Mouse (Mus musculus) heart, adult 2 months (tissue): ENCODE data around the gene Scamp4.

ENCODE experiments used
- CTCF ChIP-seq: fragments of 200-600 bp; IDR thresholded peaks from 2 replicates; pipeline ENCODE4 v1.8.1; 2022; ENCODE audit warnings: antibody characterized with exemption, mild to moderate bottlenecking, moderate library complexity
- POLR2A ChIP-seq: fragments of 200-500 bp; IDR thresholded peaks from 2 replicates; pipeline ENCODE4 v1.6.1; 2011; ENCODE audit warnings: mild to moderate bottlenecking, low read depth, low read length, control low read depth; ENCODE audit not compliant: insufficient read depth

GRCm38 (mm10) chr10:80572477-80572876 lies 30.2 kb upstream of the Scamp4 start:
- no peak for TF ChIP-seq POLR2A
- no peak for TF ChIP-seq CTCF
